Mouse (Mus musculus) MEL (cell line): Measurements from ENCODE around the gene Ahcyl1. TPM values are rescaled to one million over a fixed set of nuclear protein-coding genes. Genes with fewer than 3 reads are reported as not detected.

Source experiments
- DNase-seq: peaks from one replicate; pipeline ENCODE4 v3.0.0; 2011; ENCODE audit warnings: low read depth, low spot score
- H3K27ac ChIP-seq: 2 replicates; pipeline ENCODE4 v1.5.1; 2012; ENCODE audit warnings: low read depth, mild to moderate bottlenecking, control low read depth, low read length, moderate library complexity; ENCODE audit not compliant: control insufficient read depth
- H3K27me3 ChIP-seq, 2 experiments: fragments of 150-350 bp in 1 of 2; sonication (generic) in 1 of 2; 2 replicates each; pipeline ENCODE4 v1.6.1; 2012; ENCODE audit warnings: low read length in 2 of 2, mild to moderate bottlenecking in 2 of 2, improper control_type of control experiment in 1 of 2, moderate library complexity in 1 of 2; ENCODE audit not compliant: insufficient read depth in 2 of 2, control insufficient read depth in 1 of 2
- H3K36me3 ChIP-seq, 2 experiments: 2 replicates each; pipeline ENCODE4 v1.6.1; 2012 to 2014; ENCODE audit warnings: low read length in 2 of 2, improper control_type of control experiment in 1 of 2, inconsistent platforms in 1 of 2, mild to moderate bottlenecking in 1 of 2; ENCODE audit not compliant: insufficient read depth in 2 of 2, control insufficient read depth in 1 of 2
- H3K4me1 ChIP-seq, 2 experiments: fragments of 150-350 bp in 1 of 2; sonication (generic) in 1 of 2; 2 replicates each; pipeline ENCODE4 v1.6.1; 2012; ENCODE audit warnings: low read length in 2 of 2, improper control_type of control experiment in 1 of 2, mild to moderate bottlenecking in 1 of 2; ENCODE audit not compliant: insufficient read depth in 2 of 2, control insufficient read depth in 1 of 2
- H3K4me3 ChIP-seq, 2 experiments: fragments of 150-350 bp in 1 of 2; sonication (generic) in 1 of 2; 2 replicates each; pipeline ENCODE4 v1.5.1; 2012; ENCODE audit warnings: low read depth in 2 of 2, low read length in 2 of 2, mild to moderate bottlenecking in 2 of 2, moderate library complexity in 2 of 2, control low read depth in 1 of 2, improper control_type of control experiment in 1 of 2; ENCODE audit not compliant: control insufficient read depth in 1 of 2, insufficient read depth in 1 of 2
- H3K79me2 ChIP-seq: 2 replicates; pipeline ENCODE4 v1.6.1; 2012; ENCODE audit warnings: mild to moderate bottlenecking, low read length, moderate library complexity; ENCODE audit not compliant: control insufficient read depth, poor library complexity, insufficient read depth
- H3K9ac ChIP-seq: 2 replicates; pipeline ENCODE4 v1.6.1; 2012; ENCODE audit warnings: low read depth, mild to moderate bottlenecking, control low read depth, low read length, moderate library complexity; ENCODE audit not compliant: control insufficient read depth, poor library complexity, severe bottlenecking
- H3K9me3 ChIP-seq: fragments of 150-350 bp; sonication (generic); replicated peaks from 2 replicates; pipeline ENCODE4 v1.6.1; 2012; ENCODE audit warnings: mild to moderate bottlenecking, low read length, improper control_type of control experiment, moderate library complexity; ENCODE audit not compliant: insufficient read depth
- CTCF ChIP-seq, 3 experiments: IDR thresholded peaks in 2 of 3; conservative IDR thresholded peaks in 1 of 3; 2 replicates each; pipeline ENCODE4 v1.5.1; 2011 to 2012; ENCODE audit warnings: low read length in 3 of 3, low read depth in 2 of 3, mild to moderate bottlenecking in 2 of 3, improper control_type of control experiment in 1 of 3, inconsistent platforms in 1 of 3, mixed read lengths in 1 of 3, moderate library complexity in 1 of 3; ENCODE audit not compliant: control insufficient read depth in 1 of 3, insufficient read depth in 1 of 3, poor library complexity in 1 of 3, severe bottlenecking in 1 of 3
- EP300 ChIP-seq, 2 experiments: IDR thresholded peaks; 2 replicates each; pipeline ENCODE4 v1.6.1; 2011; ENCODE audit warnings: improper control_type of control experiment in 2 of 2, low read length in 2 of 2, low read depth in 1 of 2, mild to moderate bottlenecking in 1 of 2
- ETS1 ChIP-seq: IDR thresholded peaks from 2 replicates; pipeline ENCODE4 v1.6.1; 2012; ENCODE audit warnings: low read depth, mild to moderate bottlenecking, inconsistent platforms, low read length, improper control_type of control experiment, moderate library complexity
- GABPA ChIP-seq: IDR thresholded peaks from 2 replicates; pipeline ENCODE4 v1.6.1; 2012; ENCODE audit warnings: low read depth, mild to moderate bottlenecking, inconsistent platforms, low read length, improper control_type of control experiment, moderate library complexity
- JUND ChIP-seq: IDR thresholded peaks from 2 replicates; pipeline ENCODE4 v1.6.1; 2011; ENCODE audit warnings: low read depth, mild to moderate bottlenecking, improper control_type of control experiment, low read length
- MXI1 ChIP-seq: IDR thresholded peaks from 2 replicates; pipeline ENCODE4 v1.6.1; 2011; ENCODE audit warnings: mild to moderate bottlenecking, low read depth, low read length, improper control_type of control experiment
- MYC ChIP-seq: IDR thresholded peaks from 2 replicates; pipeline ENCODE4 v1.6.1; 2011; ENCODE audit warnings: low read depth, mild to moderate bottlenecking, low read length, improper control_type of control experiment, moderate library complexity
- POLR2AphosphoS2 ChIP-seq: IDR thresholded peaks from 2 replicates; pipeline ENCODE4 v1.6.1; 2011; ENCODE audit warnings: low read length, improper control_type of control experiment
- POLR2AphosphoS5 ChIP-seq: IDR thresholded peaks from 2 replicates; pipeline ENCODE4 v1.6.1; 2012; ENCODE audit warnings: low read depth, borderline replicate concordance, mild to moderate bottlenecking, inconsistent platforms, low read length, moderate library complexity, mixed read lengths
- SIN3A ChIP-seq: IDR thresholded peaks from 2 replicates; pipeline ENCODE4 v1.6.1; 2012; ENCODE audit warnings: low read length, improper control_type of control experiment, inconsistent platforms
- USF1 ChIP-seq: IDR thresholded peaks from 2 replicates; pipeline ENCODE4 v1.6.1; 2014; ENCODE audit warnings: low read depth, mild to moderate bottlenecking, inconsistent platforms, low read length, improper control_type of control experiment, moderate library complexity
- USF2 ChIP-seq, 2 experiments: IDR thresholded peaks; 2 replicates each; pipeline ENCODE4 v1.6.1; 2011 to 2012; ENCODE audit warnings: improper control_type of control experiment in 2 of 2, low read length in 2 of 2, borderline replicate concordance in 1 of 2, inconsistent platforms in 1 of 2, low read depth in 1 of 2, mild to moderate bottlenecking in 1 of 2; ENCODE audit not compliant: insufficient read depth in 1 of 2
- ZMIZ1 ChIP-seq: IDR thresholded peaks from 2 replicates; pipeline ENCODE4 v1.6.1; 2012; ENCODE audit warnings: low read depth, mild to moderate bottlenecking, inconsistent platforms, low read length, improper control_type of control experiment, moderate library complexity
- ZNF384 ChIP-seq: IDR thresholded peaks from 2 replicates; pipeline ENCODE4 v1.6.1; 2012; ENCODE audit warnings: low read depth, mild to moderate bottlenecking, inconsistent platforms, low read length, improper control_type of control experiment
- polyA plus RNA-seq, 2 experiments: library from polyadenylated mRNA; stranded (reverse) in 1 of 2; unstranded in 1 of 2; fragments of >175 nt in 1 of 2; fragments of >200 nt in 1 of 2; gene quantifications; 2 replicates each; pipeline versions ENCODE4 v1.2.1 to v1.2.4; 2012; ENCODE audit warnings: low replicate concordance in 2 of 2, low read depth in 1 of 2; ENCODE audit not compliant: insufficient read length in 2 of 2, insufficient read depth in 1 of 2, missing spikeins in 1 of 2
- total RNA-seq: library from RNA; depleted of rRNA; stranded (reverse); fragments of 300-350 nt; gene quantifications from 2 replicates; pipeline ENCODE4 v1.2.3, GENCODE M21; 2012

The Ahcyl1 gene
- total and polyA plus RNA-seq, 3 experiments, result 28.0 to 105 (median 104) TPM

GRCm38 (mm10) chr3:107646947-107647346 lies 49.4 kb downstream of the Ahcyl1 start:
- Histone ChIP-seq H3K27me3 (0 out of 4 replicates have a peak, but pooled peaks cover 0 to 2% of the 10 kb centered on the region in 2 experiments), H3K4me1 (no peaks in the 10 kb centered on the region), H3K9me3 (no peaks in the 10 kb centered on the region), H3K36me3 (no peaks in the 10 kb centered on the region), H3K9ac (no peak overlapping the region), H3K27ac (no peak overlapping the region), H3K4me3 (no peak overlapping the region), H3K79me2 (no peaks in the 10 kb centered on the region)
- DNase-seq, result no peak
- no peak for TF ChIP-seq ZNF384
- no peak for TF ChIP-seq USF1
- no peak for TF ChIP-seq JUND
- no peak for TF ChIP-seq GABPA
- TF ChIP-seq ZMIZ1, result no peak
- no peak for TF ChIP-seq MYC
- TF ChIP-seq CTCF (IDR thresholded peaks at IDR 0.05 in 2 of 3, conservative IDR thresholded peaks at IDR 0.05 in 1 of 3; ENCODE audit: control insufficient read depth in 1 of 3, insufficient read depth in 1 of 3, low read depth in 2 of 3, low read length in 3 of 3, poor library complexity in 1 of 3, severe bottlenecking in 1 of 3), result no peak
- no peak for TF ChIP-seq USF2 (IDR thresholded peaks at IDR 0.05; ENCODE audit: borderline replicate concordance in 1 of 2, insufficient read depth in 1 of 2, low read depth in 1 of 2, low read length in 2 of 2)
- no peak for TF ChIP-seq ETS1

- TF ChIP-seq ZNF384 (no peak), POLR2AphosphoS2 (no peak), EP300 (IDR thresholded peaks at IDR 0.05; ENCODE audit: low read depth in 1 of 2, low read length in 2 of 2) (no peak), GABPA (no peak), SIN3A (no peak), POLR2AphosphoS5 (no peak), USF2 (IDR thresholded peaks at IDR 0.05; ENCODE audit: borderline replicate concordance in 1 of 2, insufficient read depth in 1 of 2, low read depth in 1 of 2, low read length in 2 of 2) (no peak), MXI1 (no peak)
- H3K36me3 ChIP-seq, result no peaks in the 10 kb centered on the region; a peak in 1 of 4 replicates
- no peaks in the 10 kb centered on the region for H3K9me3 ChIP-seq
- peaks cover 0 to 3% of the 10 kb centered on the region in 2 experiments; a peak in 1 of 4 replicates for H3K4me1 ChIP-seq
- no peak for DNase-seq
- H3K9ac ChIP-seq, result no peak overlapping the region
- H3K27me3 ChIP-seq, result peaks cover 0 to 8% of the 10 kb centered on the region in 2 experiments; a peak in 3 of 4 replicates
- no peak overlapping the region for H3K27ac ChIP-seq
- H3K4me3 ChIP-seq, result no peak overlapping the region
- H3K79me2 ChIP-seq, result no peaks in the 10 kb centered on the region
These were observed 58.7 kb downstream of the Ahcyl1 start for GRCm38 (mm10) chr3:107637606-107638172.
